In genomic region chr7:19271238-19272172, GRCm38 (mm10) we compare ENCODE assay signal across 8 mouse cellular contexts. TPM values are rescaled to one million over a fixed set of nuclear protein-coding genes. Genes with fewer than 3 reads are reported as not detected.
A peak's percentile ranks its signal among the peaks of the same experiment; 100 is the strongest.
DNase-seq lines count a peak whose midpoint lies in the region; ATAC-seq and TF ChIP-seq lines count a peak whose summit lies in the region.

Gene Vasp (minus strand): TSS chr7:19271817.

- H3K27me3 ChIP-seq in heart, embryonic 10.5 days (ENCODE audit: insufficient read depth, poor library complexity, severe bottlenecking), result no peaks in the 10 kb centered on the region
- no peaks in the 10 kb centered on the region for H3K27me3 ChIP-seq in kidney, embryonic 15.5 days

- peaks cover 11% of the 10 kb centered on the region for H3K36me3 ChIP-seq in heart, embryonic 10.5 days
- peaks cover 14% of the 10 kb centered on the region for H3K36me3 ChIP-seq in kidney, embryonic 15.5 days

- peak within 1 kb of the TSS; percentile 98 for H3K27ac ChIP-seq in heart, embryonic 10.5 days
- H3K27ac ChIP-seq in kidney, embryonic 15.5 days, result peak within 1 kb of the TSS; percentile 98

- H3K4me2 ChIP-seq in kidney, embryonic 15.5 days, result peak within 1 kb of the TSS; percentile 96

- peak within 1 kb of the TSS; percentile 94 for H3K9ac ChIP-seq in kidney, embryonic 15.5 days

- TF ChIP-seq CTCF in brain, embryonic 14.5 days (IDR thresholded peaks at IDR 0.05; ENCODE audit: borderline replicate concordance, extremely low read depth, insufficient read depth, insufficient read length), result no peak

- H3K4me3 ChIP-seq in heart, embryonic 10.5 days, result peak within 1 kb of the TSS; percentile 89
- H3K4me3 ChIP-seq in kidney, embryonic 15.5 days (replicated peaks), result peak within 1 kb of the TSS; percentile 98

- WGBS in heart, embryonic 10.5 days, result under 1% methylated on average over 61 of the region's 62 CpGs
- under 1% methylated on average over 62 of the region's 62 CpGs for WGBS in kidney, embryonic 15.5 days

- peak; percentile 23; the same call in 1 of the 2 replicates for TF ChIP-seq POLR2A in brain, embryonic 14.5 days (IDR thresholded peaks at IDR 0.05; ENCODE audit: borderline replicate concordance, extremely low read depth, insufficient read depth, insufficient read length, poor library complexity, severe bottlenecking)

- DNase-seq in CD4-positive helper T cell, adult 2 months (ENCODE audit: low read depth, low spot score), result peak; percentile 93
- peak; percentile 93 for DNase-seq in brain, embryonic 14.5 days (ENCODE audit: low read depth)
- peak; percentile 94 for DNase-seq in heart, embryonic 10.5 days (ENCODE audit: low spot score)
- peak; percentile 87 for DNase-seq in liver
- DNase-seq in monocyte, adult 2 months (ENCODE audit: low read depth in 1 of 2, low spot score in 2 of 2), result peak; percentile 52 to 73
- peak; percentile 85 to 90 for DNase-seq in spleen, postnatal 36 days (ENCODE audit: low spot score in 2 of 2)

- peak; percentile 80 for ATAC-seq in erythroblast, adult 5-6 weeks (replicated peaks; ENCODE audit: low FRiP score, poor library complexity, severe bottlenecking)
- peak; percentile 76 for ATAC-seq in kidney, embryonic 15.5 days (replicated peaks; ENCODE audit: low FRiP score)

- peaks cover 34% of the 10 kb centered on the region for H3K4me1 ChIP-seq in heart, embryonic 10.5 days
- H3K4me1 ChIP-seq in kidney, embryonic 15.5 days, result peaks cover 46% of the 10 kb centered on the region

- H3K9me3 ChIP-seq in heart, embryonic 10.5 days, result no peaks in the 10 kb centered on the region
- no peaks in the 10 kb centered on the region for H3K9me3 ChIP-seq in kidney, embryonic 15.5 days (replicated peaks)

RNA-seq across cellular contexts. Expression of gene Vasp, which starts in this region (rescaled TPM):
- polyA plus RNA-seq in brain, embryonic 14.5 days (2012; rRNA removed), result 66.4 and 89.0 TPM in 2 replicates
- total RNA-seq in erythroblast, adult 5-6 weeks (2015; ENCODE audit: low replicate concordance), result 34.6 and 35.9 TPM in 2 replicates
- total RNA-seq in erythroblast, adult 5-6 weeks (2017; ENCODE audit: low replicate concordance), result 32.5 and 56.6 TPM in 2 replicates
- polyA plus RNA-seq in heart, embryonic 10.5 days (2016; fragmentation: Nextera tagmentation; extraction: Ambion mirVana), result 99.0 and 112 TPM in 2 replicates
- 87.4 and 89.8 TPM in 2 replicates for polyA plus RNA-seq in kidney, embryonic 15.5 days (2015; fragmentation: Nextera tagmentation; extraction: Ambion mirVana)

Comparison
In these comparisons a context has a peak if more than half of its experiments do, and no peak if none do; other contexts are left out.
1. Peak in every context shown above with its lines: DNase-seq, ATAC-seq, H3K4me3 ChIP-seq and H3K27ac ChIP-seq.